Mouse (Mus musculus): Measurements from ENCODE around the gene S1pr5.

DNA sequence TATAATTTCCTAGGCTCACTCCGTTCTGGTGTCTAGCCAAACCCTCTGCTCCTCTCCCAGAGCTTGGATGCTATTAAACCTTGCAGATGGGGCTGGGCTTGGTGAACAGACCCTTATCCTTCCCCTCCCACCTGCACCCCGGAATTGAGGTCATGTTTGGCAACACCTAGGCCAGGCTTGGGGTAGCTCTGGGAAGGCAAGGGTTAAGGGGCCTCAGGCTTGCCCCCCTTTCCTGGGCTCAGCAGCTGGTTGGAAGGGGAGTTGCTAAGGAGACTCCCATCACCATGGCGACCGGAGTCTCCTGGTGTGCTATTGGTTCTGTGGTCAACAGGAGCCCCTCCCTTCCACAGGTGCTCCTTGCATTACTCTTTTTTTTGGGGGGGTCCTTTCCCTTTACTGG, 50.3 kb downstream of the S1pr5 start:
- TF ChIP-seq CTCF (IDR thresholded peaks at IDR 0.05; ENCODE audit: insufficient read depth, low read depth, low read length), result no peak
- no peak for TF ChIP-seq POLR2A (IDR thresholded peaks at IDR 0.05; ENCODE audit: insufficient read depth, low read depth, low read length)
